Mouse (Mus musculus) megakaryocyte, adult 5-6 weeks (primary cell): ENCODE measurements around the gene Gm11937. TPM values are rescaled to one million over a fixed set of nuclear protein-coding genes. Genes with fewer than 3 reads are reported as not detected.
"Not testable (repeated sequence)": the region's sequence is repeated elsewhere in the genome, so short reads cannot be mapped to it uniquely, and the experiment has no call there.

Experiments used
- ATAC-seq: 2 replicates; pipeline ENCODE4 v1.8.0; 2016; ENCODE audit warnings: mild to moderate bottlenecking, inconsistent platforms; ENCODE audit not compliant: poor library complexity, severe bottlenecking
- total RNA-seq, 2 experiments: library from RNA; stranded (forward) in 1 of 2; stranded (reverse) in 1 of 2; fragments of 153-499, 151-499 nt in 1 of 2; fragments of 221-1000, 200-1000 nt in 1 of 2; gene quantifications; 2 replicates each; pipeline versions ENCODE4 v1.2.3 to v1.2.4; 2015 to 2017

Gm11937 gene
- total RNA-seq (2015) (not detected in 2 replicates), total RNA-seq (2017) (not detected in 2 replicates)

DNA sequence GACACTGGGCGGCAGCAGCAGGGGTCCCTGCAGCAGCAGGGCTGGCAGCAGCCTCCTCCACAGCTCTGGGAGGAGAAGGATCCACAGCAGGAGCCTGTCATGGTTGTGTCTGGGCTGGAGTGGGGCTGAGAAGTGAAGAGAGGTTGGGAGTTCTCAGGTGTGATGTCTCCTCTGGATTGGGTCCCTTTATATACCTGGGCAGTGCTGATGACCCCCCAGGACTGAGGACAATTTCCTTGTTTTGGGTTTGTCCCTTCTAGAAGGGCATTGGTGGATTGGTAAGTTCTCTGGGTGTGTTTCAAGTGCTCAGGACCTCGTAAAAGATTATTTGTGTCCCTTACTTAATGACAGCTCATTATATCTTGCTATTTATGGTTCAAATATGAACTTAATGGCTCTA, at the start of gene Gm11937:
Gene Gm11937 (minus strand): TSS at position 101 of the 400 bp plus-strand sequence.
- not testable (repeated sequence) for ATAC-seq

DNA sequence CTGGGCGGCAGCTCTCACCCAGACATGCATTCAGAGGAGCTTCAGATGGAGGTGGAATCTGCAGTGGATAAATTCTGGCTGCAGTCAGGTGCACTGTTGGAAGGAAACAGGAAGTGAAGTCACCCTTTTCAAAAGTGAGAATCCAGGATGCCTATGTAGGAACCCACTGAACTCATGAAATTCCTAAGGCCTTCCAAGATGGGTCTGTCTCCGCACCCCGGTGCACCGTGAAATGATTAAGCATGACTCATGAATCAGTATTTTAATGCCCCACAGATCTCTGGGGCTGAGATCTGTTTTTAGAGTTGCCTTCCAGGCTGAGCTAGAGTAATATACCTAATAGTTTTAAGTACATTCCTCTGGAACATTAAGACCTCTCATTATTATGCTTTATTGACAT, 49.3 kb upstream of the Gm11937 start:
- ATAC-seq, result no peak

DNA sequence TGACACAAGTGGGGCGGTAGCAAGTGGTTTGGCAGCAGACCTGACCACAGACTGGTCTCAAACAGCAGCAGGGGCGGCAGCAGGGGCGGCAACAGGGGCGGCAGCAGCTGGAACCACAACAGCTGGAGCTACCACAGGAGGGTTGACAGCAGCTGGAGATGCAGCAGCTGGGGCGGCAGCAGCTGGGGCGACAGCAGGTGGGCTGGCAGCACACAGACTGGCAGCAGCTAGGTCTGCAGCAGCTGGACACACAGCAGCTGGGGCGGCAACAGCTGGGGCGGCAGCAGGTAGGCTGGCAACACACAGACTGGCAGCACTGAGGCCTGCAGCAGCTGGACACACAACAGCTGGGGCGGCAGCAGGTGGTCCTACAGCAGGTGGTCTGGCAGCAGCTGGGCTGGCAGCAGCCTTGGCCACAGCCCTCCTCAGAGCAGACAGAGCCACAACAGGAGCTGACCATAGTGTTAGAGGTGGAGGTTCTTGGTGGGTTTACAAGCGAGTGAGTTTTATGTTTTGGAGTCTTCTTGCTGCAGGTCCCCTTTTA, 48.5 kb upstream of the Gm11937 start, which contains the start of gene Gm11563:
Gene Gm11563 (minus strand): TSS at position 494 of the 544 bp plus-strand sequence.
- not testable (repeated sequence) for ATAC-seq

DNA sequence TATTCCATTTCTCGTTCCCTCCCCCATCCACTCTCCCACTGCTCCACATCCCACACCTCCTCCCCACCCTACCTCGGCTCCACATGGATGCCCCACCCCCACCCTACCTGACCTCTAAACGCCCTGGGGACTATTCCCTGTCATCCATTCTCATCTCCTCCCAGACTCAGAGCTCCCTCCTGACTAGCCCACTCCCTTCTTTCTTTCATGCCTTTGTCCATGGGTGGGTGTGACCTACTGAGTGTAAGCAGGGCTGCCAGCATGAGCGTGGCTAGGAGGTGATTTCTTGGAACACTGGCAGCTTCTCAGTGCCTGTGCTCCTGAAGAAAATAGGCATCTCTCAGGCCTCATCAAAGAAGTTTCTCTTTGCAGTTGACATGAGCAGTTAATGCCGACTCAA, 47.1 kb upstream of the Gm11937 start:
- no peak for ATAC-seq

DNA sequence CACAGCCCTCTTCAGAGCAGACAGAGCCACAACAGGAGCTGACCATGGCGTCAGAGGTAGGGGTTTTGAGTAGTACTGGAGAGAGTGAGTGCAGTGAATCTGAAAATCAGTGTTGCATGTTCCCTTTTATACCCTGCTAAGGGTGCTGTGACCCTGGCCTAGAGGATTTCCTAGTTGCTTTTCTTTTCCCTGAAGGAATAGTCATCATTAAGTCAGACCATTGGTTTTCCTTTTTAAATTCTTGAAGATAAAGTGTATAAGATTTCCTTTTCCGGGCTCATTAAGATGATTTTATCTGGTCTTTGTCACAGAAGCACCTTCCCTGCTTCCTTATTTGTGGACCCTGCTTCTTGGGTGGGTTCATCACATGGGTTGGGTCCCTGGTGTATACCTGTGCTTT, 40.1 kb upstream of the Gm11937 start, which contains the start of gene Gm11555:
Gene Gm11555 (minus strand): TSS at position 101 of the 400 bp plus-strand sequence.
- ATAC-seq, result no peak

DNA sequence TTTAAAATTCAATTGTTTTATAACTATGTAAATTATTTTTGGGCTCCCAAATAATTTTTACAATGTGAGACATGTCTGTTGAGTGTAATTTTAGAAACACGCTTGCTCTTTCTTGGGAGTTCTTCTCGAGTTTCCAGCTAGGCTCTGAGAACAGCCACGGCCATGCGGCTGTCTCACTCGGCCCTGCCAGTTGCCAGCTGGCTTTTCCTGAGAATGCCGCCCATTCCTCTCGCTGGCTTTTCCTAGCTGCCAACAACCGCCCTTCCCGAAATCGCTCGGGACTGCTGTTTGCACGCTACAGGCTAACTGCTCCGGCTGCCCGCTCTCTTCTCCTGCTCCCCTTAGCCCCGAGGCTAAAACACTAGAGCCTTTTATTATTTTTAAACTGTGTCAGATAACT, 36.5 kb upstream of the Gm11937 start:
- no peak for ATAC-seq

DNA sequence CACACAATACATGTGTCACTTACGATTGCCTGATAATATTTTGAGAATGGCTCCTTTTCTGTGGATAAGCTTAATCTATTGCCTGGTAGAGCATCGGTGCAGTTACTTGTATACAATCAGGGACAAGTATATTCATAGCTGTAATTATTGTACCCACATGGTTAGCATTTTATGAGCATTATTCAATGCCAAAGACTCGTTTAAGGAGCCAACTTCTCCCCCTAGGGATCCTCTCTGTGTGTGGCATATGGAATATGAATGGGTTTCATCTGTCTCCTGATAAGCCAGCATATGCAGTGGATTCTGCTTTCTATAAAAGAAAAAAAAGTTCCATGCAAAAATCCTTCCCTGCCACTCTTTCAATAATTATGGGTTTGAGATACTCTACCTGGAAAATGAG, 34.4 kb upstream of the Gm11937 start:
- no peak for ATAC-seq

DNA sequence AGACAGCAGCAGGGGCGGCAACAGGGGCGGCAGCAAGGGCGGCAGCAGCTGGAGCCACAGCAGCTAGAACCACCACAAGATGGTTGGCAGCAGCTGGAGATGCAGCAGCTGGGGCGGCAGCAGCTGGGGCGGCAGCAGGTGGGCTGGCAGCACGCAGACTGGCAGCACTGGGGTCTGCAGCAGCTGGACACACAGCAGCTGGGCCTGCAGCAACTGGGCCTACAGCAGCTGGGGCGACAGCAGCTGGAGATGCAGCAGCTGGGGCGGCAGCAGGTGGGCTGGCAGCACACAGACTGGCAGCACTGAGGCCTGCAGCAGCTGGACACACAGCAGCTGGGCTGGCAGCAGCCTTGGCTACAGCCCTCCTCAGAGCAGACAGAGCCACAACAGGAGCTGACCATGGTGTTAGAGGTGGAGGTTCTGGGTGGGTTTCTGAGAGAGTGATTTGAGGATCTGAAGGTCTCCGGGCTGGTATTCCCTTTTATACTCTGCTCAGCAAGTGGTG, 33.7 kb upstream of the Gm11937 start, which contains the start of gene Krtap4-7:
Gene Krtap4-7 (minus strand): TSS at position 455 of the 505 bp plus-strand sequence.
- ATAC-seq, result not testable (repeated sequence)

DNA sequence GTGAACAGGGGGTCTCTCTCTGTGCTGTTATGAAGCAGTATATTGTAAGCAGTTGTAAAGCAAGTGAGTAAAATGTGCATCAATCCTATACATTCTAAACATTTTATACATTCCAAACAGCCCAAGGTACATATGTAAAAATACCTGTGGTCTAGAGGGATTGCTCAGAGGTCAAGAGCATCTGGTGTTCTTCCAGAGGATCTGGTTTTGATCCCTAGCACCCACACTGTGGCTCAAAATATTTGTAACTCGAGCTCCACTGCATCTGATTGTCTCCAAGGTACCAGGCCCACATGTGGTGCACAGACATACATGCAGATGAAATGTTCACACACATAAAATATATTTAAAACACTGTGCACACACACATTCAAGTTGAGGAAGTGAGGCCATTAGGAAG, 30.9 kb upstream of the Gm11937 start:
- no peak for ATAC-seq

DNA sequence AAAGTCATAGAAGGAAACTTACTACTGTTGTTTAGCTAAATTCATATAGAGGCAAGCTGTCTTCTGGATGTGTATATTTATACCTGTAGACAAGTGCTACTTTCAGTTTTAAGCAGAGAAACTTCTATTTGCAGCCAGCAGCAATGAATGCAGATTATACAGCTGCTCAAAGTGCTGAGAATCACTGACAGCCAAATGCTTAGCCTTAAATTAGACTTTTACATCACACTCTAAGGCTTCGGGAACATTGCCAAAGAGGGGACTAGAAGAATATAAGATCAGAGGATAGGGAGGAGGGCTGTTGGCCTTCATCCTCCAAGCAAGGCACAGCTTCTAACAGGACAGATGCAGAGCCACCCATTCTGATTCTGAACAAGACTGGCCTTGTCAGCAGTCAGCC, 27.1 kb upstream of the Gm11937 start:
- no peak for ATAC-seq

DNA sequence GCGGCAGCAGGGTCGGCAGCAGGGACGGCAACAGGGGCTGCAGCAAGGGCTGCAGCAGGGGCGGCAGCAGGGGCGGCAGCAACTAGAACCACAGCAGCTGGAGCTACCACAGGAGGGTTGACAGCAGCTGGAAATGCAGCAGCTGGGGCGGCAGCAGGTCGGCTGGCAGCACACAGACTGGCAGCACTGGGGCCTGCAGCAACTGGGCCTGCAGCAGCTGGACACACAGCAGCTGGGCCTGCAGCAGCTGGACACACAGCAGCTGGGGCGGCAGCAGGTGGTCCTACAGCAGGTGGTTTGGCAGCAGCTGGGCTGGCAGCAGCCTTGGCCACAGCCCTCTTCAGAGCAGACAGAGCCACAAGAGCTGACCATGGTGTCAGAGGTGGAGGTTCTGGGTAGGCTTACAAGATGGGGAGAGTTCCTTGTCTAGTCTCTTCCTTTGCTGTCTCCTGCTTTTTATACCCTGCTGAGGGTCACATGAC, 24.7 kb upstream of the Gm11937 start, which contains the start of gene Krtap4-2:
Gene Krtap4-2 (minus strand): TSS at position 432 of the 482 bp plus-strand sequence.
- no peak for ATAC-seq

DNA sequence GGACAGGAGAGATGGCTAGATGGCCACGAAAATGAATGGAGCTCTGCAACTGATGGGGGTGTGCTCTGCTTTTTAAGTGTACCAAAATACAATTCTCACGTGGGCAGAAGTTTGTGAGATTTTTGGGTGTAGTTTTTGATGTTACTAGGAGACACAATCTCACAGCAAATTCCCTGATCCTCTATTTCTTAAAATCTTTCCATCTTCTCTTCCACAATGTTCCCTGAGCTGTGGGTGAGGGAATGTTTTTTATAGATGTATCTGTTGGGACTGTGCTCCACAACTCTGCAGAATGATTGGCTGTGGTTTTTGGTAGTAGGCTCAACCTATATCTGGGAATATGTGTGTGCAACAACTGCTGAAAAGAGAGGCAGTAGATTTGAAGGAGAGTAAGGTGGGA, 23.3 kb upstream of the Gm11937 start:
- ATAC-seq, result no peak

DNA sequence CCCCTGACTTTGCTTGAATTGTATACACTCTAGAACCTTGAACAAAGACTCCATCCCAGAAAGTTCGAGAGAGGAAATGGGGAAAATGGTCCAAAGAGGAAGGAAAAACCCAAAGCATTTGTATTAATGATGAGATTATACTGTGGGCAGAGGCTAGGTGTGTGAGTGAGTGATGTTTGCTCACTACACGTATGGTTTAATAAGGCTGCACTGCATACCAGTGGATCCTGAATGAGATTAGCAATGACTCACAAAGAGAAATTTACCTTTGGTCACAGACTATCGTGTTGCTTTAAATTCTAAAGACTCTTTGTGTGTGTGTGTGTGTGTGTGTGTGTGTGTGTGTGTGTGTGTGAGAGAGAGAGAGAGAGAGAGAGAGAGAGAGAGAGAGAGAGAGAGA, 20.9 kb upstream of the Gm11937 start:
- no peak for ATAC-seq

DNA sequence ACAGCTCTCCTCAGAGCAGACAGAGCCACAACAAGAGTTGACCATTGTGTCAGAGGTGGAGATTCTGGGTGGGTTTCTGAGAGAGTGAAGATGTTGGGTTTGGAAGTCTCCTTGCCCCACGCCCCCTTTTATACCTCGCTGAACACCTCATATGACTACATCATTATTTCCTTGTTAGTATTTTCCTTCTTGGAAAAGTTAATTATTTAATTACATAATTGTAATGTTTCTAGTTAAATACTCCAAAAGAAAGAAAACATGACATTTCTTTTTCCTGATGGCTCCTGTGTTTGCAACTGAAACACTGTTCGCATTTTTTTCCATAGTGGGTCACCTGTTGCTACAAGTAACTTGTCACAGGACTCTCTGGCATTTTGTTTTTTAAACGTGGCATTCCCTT, 18.1 kb upstream of the Gm11937 start, which contains the start of gene Krtap4-1:
Gene Krtap4-1 (minus strand): TSS at position 101 of the 400 bp plus-strand sequence.
- no peak for ATAC-seq

DNA sequence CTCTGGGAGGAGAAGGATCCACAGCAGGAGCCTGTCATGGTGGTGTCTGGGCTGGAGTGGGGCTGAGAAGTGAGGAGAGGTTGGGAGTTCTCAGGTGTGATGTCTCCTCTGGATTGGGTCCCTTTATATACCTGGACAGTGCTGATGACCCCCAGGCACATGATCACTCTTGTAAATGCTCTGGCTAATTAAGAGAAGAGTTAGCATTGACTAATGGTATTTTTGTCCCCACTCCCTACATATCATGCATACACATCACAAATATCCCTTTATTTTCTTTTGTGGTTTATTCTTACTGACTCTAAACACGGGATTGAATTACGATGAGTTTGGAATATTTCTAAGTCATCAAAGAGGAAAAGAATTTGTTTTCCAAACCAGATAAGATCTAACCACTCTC, 10.3 kb upstream of the Gm11937 start, which contains the start of gene Gm11562:
Gene Gm11562 (minus strand): TSS at position 101 of the 400 bp plus-strand sequence.
- ATAC-seq, result no peak

DNA sequence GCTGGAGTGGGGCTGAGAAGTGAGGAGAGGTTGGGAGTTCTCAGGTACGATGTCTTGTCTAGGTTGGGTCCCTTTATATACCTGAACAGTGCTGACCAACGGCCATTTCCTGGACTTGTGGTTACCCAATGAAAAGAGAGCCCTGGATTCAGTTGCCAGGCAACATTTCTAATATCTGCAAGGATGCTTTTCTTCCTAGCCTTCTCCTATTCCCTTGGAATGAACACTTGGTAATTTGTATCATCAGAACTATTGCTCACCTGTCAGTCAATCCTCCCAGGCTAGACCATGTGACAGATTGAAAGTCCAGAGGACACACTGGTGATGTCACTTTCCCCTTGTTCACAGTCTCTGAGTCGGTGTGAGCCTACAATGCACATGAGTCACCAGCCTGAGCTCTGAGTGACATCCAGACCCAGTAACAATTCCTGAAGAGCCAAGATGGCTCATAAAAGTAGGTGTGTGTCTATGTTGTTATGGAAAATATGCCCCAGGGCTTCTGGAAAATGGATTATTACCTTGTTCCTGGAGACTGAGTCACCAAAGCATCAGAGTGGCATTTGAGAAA, 4.9 kb upstream of the Gm11937 start, which contains the start of gene Krtap2-4:
Gene Krtap2-4 (minus strand): TSS at position 51 of the 568 bp plus-strand sequence.
- ATAC-seq, result no peak

DNA sequence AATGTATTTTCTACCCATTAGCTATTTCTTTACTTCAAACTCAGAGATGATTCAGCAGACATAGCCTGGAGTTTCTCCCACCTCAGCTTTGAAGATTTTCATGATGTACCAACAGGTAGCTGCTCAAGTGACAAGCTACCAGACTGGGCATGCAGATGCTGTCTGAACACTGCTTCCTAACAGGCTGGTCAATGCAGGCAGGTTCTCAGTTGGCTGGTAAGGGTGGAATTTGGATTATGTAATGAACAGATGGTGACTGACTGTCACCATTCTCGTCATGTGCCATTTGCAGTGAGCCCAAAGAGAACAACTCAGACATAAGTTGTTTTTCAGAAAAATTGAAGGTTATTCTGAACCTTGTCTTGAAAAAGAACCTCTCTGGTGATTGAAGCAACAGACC, 863 bp downstream of the Gm11937 start:
- no peak for ATAC-seq

DNA sequence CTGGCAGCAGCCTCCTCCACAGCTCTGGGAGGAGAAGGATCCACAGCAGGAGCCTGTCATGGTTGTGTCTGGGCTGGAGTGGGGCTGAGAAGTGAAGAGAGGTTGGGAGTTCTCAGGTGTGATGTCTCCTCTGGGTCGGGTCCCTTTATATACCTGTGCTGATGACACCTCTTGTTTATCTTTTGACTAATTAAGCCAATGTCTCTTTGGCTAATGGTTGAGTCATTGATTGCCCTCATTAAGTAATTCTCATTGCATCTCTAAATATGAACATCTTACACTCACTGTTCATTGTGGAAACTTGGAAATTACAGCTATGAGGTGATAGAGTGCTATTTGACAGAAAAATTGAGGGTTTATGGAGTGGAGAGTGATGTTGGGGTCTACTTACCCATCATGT, 6.8 kb downstream of the Gm11937 start, which contains the start of gene Gm11938:
Gene Gm11938 (minus strand): TSS at position 101 of the 400 bp plus-strand sequence.
- not testable (repeated sequence) for ATAC-seq

DNA sequence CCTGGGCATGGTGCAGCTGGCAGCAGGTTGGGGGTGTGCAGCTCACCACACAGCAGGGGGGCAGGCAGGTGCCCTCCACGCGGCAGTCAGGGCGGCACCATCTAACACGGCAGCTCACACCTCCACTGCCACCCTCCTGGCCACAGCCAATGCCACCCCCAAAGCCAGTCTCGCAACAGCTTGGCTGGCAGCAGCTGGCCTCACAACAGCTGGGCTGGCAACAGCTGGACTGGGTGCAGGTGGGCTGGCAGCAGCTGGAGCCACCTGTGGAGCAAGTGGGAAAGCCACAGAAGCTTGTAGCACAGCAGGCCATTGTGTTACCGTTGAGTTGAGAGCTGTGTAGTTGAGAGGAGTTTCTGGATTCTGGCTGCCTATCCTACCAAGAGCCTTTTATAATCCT, 12.2 kb downstream of the Gm11937 start, which contains the start of gene Krtap9-3:
Gene Krtap9-3 (minus strand): TSS at position 364 of the 400 bp plus-strand sequence.
- not testable (repeated sequence) for ATAC-seq

DNA sequence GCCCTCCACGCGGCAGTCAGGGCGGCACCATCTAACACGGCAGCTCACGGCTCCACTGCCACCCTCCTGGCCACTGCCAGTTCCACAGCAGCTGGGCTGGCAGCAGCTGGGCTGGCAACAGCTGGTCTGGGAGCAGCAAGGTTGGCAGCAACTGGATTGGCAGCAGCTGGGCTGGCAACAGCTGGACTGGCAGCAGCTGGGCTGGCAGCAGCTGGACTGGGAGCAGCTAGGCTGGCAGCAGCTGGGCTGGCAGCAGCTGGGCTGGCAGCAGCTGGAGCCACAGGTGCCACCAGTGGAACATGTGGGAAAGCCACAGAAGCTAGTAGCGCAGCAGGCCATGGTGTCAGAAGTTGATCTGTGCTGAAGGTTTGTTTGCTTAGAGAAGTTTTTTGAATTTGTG, 19.0 kb downstream of the Gm11937 start, which contains the start of gene Krtap1-3:
Gene Krtap1-3 (minus strand): TSS at position 359 of the 400 bp plus-strand sequence.
- no peak for ATAC-seq

DNA sequence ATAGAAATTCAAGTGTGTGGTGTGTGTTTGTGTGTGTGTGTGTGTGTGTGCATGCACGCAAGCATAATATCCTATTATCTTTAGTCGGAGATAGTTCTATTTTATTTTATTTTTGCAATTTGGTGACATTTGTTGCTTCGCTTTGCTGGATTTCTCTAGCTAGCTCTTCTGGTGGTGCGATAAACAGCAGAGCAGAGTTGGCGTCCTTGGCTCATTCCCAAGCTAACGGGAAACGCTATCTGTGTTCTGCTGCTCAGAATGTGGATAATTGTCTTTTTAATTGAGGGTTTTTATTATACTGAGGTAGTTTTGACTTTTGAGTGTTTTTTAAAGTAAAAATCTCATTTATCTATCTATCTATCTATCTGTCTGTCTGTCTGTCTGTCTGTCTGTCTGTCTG, 24.9 kb downstream of the Gm11937 start:
- ATAC-seq, result no peak
